Mouse (Mus musculus) leukemia stem cell, adult 10-12 weeks (primary cell): ENCODE measurements around the gene Slc6a6. TPM values are rescaled to one million over a fixed set of nuclear protein-coding genes. Genes with fewer than 3 reads are reported as not detected.

Source experiments
- polyA plus RNA-seq: library from polyadenylated mRNA; stranded (reverse); fragments of >175 nt; gene quantifications from 2 replicates; pipeline ENCODE4 v1.2.3, GENCODE M21; 2012; ENCODE audit warnings: low replicate concordance

Gene Slc6a6
- polyA plus RNA-seq = 36.5 and 50.0 TPM in 2 replicates

GRCm38 (mm10) chr6:91683602-91684473 is at the start of gene Slc6a6:
Slc6a6 (plus strand) TSS chr6:91684053.

Other genes starting within 250 kb of the Slc6a6 start
- gene Chchd4, start 210.5 kb upstream of the Slc6a6 start, polyA plus RNA-seq = 4.3 and 6.8 TPM in 2 replicates
- gene Tmem43, start 210.3 kb upstream of the Slc6a6 start, polyA plus RNA-seq = 1.9 and 8.0 TPM in 2 replicates
- gene Xpc, start 168.2 kb upstream of the Slc6a6 start, polyA plus RNA-seq = 2.0 TPM in 2 replicates
- gene Lsm3, start 168.1 kb upstream of the Slc6a6 start, polyA plus RNA-seq = 3.0 and 3.6 TPM in 2 replicates
- 0.11 and 0.12 TPM in 2 replicates for gene Grip2, start 143.2 kb downstream of the Slc6a6 start, polyA plus RNA-seq
- gene Ccdc174, start 194.0 kb downstream of the Slc6a6 start, polyA plus RNA-seq = 2.3 and 7.6 TPM in 2 replicates
- 0.06 TPM in 1 of 2 replicates, not detected in the other for gene 4930590J08Rik, start 218.8 kb downstream of the Slc6a6 start, polyA plus RNA-seq